Mouse (Mus musculus) heart, embryonic 11.5 days (tissue): ENCODE measurements around the gene Nuak1. TPM values are rescaled to one million over a fixed set of nuclear protein-coding genes. Genes with fewer than 3 reads are reported as not detected.

Source experiments
- ATAC-seq: fragments of 200-750 bp; cut with Nextera tagmentation; replicated peaks from 2 replicates; pipeline ENCODE4 v1.8.0; 2017; ENCODE audit warnings: moderate library complexity; ENCODE audit not compliant: insufficient number of reproducible peaks, low FRiP score, low TSS enrichment
- H3K27ac ChIP-seq: fragments of 300-500 bp; sonication (generic); 2 replicates; pipeline ENCODE4 v1.5.1; 2014; ENCODE audit warnings: mild to moderate bottlenecking, low read depth, low read length
- H3K27me3 ChIP-seq: fragments of 300-500 bp; sonication (generic); 2 replicates; pipeline ENCODE4 v1.6.1; 2014; ENCODE audit warnings: mild to moderate bottlenecking, low read length, mixed read lengths; ENCODE audit not compliant: control insufficient read depth, insufficient read depth
- H3K36me3 ChIP-seq: fragments of 300-500 bp; sonication (generic); 2 replicates; pipeline ENCODE4 v1.6.1; 2014; ENCODE audit warnings: mild to moderate bottlenecking, low read length, moderate library complexity, mixed read lengths; ENCODE audit not compliant: control insufficient read depth, insufficient read depth
- H3K4me1 ChIP-seq: fragments of 300-500 bp; sonication (generic); 2 replicates; pipeline ENCODE4 v1.6.1; 2014; ENCODE audit warnings: low read length; ENCODE audit not compliant: control insufficient read depth, insufficient read depth
- H3K4me2 ChIP-seq: fragments of 300-500 bp; sonication (generic); 2 replicates; pipeline ENCODE4 v1.6.1; 2014; ENCODE audit warnings: mild to moderate bottlenecking, moderate library complexity
- H3K4me3 ChIP-seq: fragments of 300-500 bp; sonication (generic); 2 replicates; pipeline ENCODE4 v1.5.1; 2014; ENCODE audit warnings: low read depth, low read length
- H3K9ac ChIP-seq: fragments of 300-500 bp; sonication (generic); 2 replicates; pipeline ENCODE4 v1.6.1; 2014; ENCODE audit warnings: mild to moderate bottlenecking, low read depth, low read length, moderate library complexity
- H3K9me3 ChIP-seq: fragments of 300-500 bp; sonication (generic); replicated peaks from 2 replicates; pipeline ENCODE4 v1.6.1; 2016; ENCODE audit warnings: low read length; ENCODE audit not compliant: control insufficient read depth
- WGBS: fragments of 180-500 bp; shearing (Covaris S2); extraction: QIAGEN DNeasy Blood & Tissue Kit; methylation state at CpG from one replicate; pipeline ENCODE4 v1.1.7; 2014; ENCODE audit not compliant: insufficient replicate concordance; 5-methylcytosine and 5-hydroxymethylcytosine counted together
- polyA plus RNA-seq: library from polyadenylated mRNA; unstranded; fragments of >200 nt; fragmentation: Nextera tagmentation; extraction: Ambion mirVana; gene quantifications from 2 replicates; pipeline ENCODE4 v1.2.1, GENCODE M21; 2014

Nuak1 gene
- polyA plus RNA-seq, 1 experiment from 2014 or later, result 3.0 TPM

- Histone ChIP-seq H3K4me2 (no peak overlapping the region), H3K27ac (no peak overlapping the region), H3K9me3 (no peaks in the 10 kb centered on the region), H3K36me3 (no peaks in the 10 kb centered on the region), H3K4me3 (no peak overlapping the region), H3K27me3 (no peaks in the 10 kb centered on the region), H3K9ac (no peak overlapping the region), H3K4me1 (peaks cover 6% of the 10 kb centered on the region)
- 73% methylated on average over 7 of the region's 7 CpGs for WGBS
- no peak for ATAC-seq
These were observed 16.0 kb downstream of the Nuak1 start for GRCm38 (mm10) chr10:84424374-84424773.

- H3K4me2 ChIP-seq, result no peak overlapping the region
- no peak overlapping the region for H3K4me3 ChIP-seq
- no peak for ATAC-seq
- no peaks in the 10 kb centered on the region for H3K36me3 ChIP-seq
- no peak overlapping the region for H3K27ac ChIP-seq
- H3K9ac ChIP-seq, result no peak overlapping the region
- no peaks in the 10 kb centered on the region for H3K27me3 ChIP-seq
- 80% methylated on average over 5 of the region's 5 CpGs for WGBS
- H3K9me3 ChIP-seq, result no peaks in the 10 kb centered on the region
- peaks cover 6% of the 10 kb centered on the region for H3K4me1 ChIP-seq
These were observed 16.5 kb downstream of the Nuak1 start for GRCm38 (mm10) chr10:84423903-84424302.

GRCm38 (mm10) chr10:84420589-84420988 lies 19.8 kb downstream of the Nuak1 start:
- H3K4me3 ChIP-seq, result no peak overlapping the region
- H3K9me3 ChIP-seq, result no peaks in the 10 kb centered on the region
- H3K4me1 ChIP-seq, result peaks cover 10% of the 10 kb centered on the region
- H3K4me2 ChIP-seq, result no peak overlapping the region
- H3K27ac ChIP-seq, result no peak overlapping the region
- no peaks in the 10 kb centered on the region for H3K36me3 ChIP-seq
- no peaks in the 10 kb centered on the region for H3K27me3 ChIP-seq
- no peak overlapping the region for H3K9ac ChIP-seq
- no peak for ATAC-seq
- 88% methylated on average over 6 of the region's 6 CpGs for WGBS

- Histone ChIP-seq H3K4me2 (no peak overlapping the region), H3K27me3 (no peaks in the 10 kb centered on the region), H3K36me3 (no peaks in the 10 kb centered on the region), H3K9me3 (no peaks in the 10 kb centered on the region), H3K4me1 (peaks cover 5% of the 10 kb centered on the region), H3K27ac (no peak overlapping the region), H3K4me3 (no peak overlapping the region), H3K9ac (no peak overlapping the region)
- ATAC-seq, result no peak
These were observed 22.0 kb downstream of the Nuak1 start for GRCm38 (mm10) chr10:84418421-84418820.

GRCm38 (mm10) chr10:84416752-84417151 lies 23.6 kb downstream of the Nuak1 start:
- peaks cover 9% of the 10 kb centered on the region for H3K4me1 ChIP-seq
- 64% methylated on average over 8 of the region's 8 CpGs for WGBS

GRCm38 (mm10) chr10:84414981-84415700 lies 25.3 kb downstream of the Nuak1 start:
- Histone ChIP-seq H3K9me3 (no peaks in the 10 kb centered on the region), H3K4me1 (peaks cover 25% of the 10 kb centered on the region), H3K36me3 (no peaks in the 10 kb centered on the region), H3K4me3 (no peak overlapping the region), H3K27ac (no peak overlapping the region), H3K4me2 (no peak overlapping the region), H3K9ac (no peak overlapping the region), H3K27me3 (no peaks in the 10 kb centered on the region)
- WGBS, result 82% methylated on average over 8 of the region's 8 CpGs
- ATAC-seq, result no peak

More at GRCm38 (mm10) chr10:84416752-84417151, 23.6 kb downstream of the Nuak1 start:
- no peaks in the 10 kb centered on the region for H3K9me3 ChIP-seq
- H3K36me3 ChIP-seq, result no peaks in the 10 kb centered on the region
- no peak overlapping the region for H3K4me3 ChIP-seq
- H3K27me3 ChIP-seq, result no peaks in the 10 kb centered on the region
- peak overlapping the region; percentile 46 for H3K27ac ChIP-seq
- ATAC-seq, result no peak
- H3K9ac ChIP-seq, result peak overlapping the region; percentile 22; the same call in 1 of the 2 replicates
- no peak overlapping the region for H3K4me2 ChIP-seq

GRCm38 (mm10) chr10:84413310-84413709 lies 27.1 kb downstream of the Nuak1 start:
- Histone ChIP-seq H3K27me3 (no peaks in the 10 kb centered on the region), H3K4me1 (peaks cover 39% of the 10 kb centered on the region), H3K9me3 (no peaks in the 10 kb centered on the region), H3K4me3 (no peak overlapping the region), H3K9ac (no peak overlapping the region), H3K4me2 (no peak overlapping the region), H3K27ac (0 out of 2 replicates have a peak overlapping the region, but pooled peaks have one; percentile 6), H3K36me3 (no peaks in the 10 kb centered on the region)
- 78% methylated on average over 6 of the region's 6 CpGs for WGBS
- no peak for ATAC-seq

- Histone ChIP-seq H3K9me3 (no peaks in the 10 kb centered on the region), H3K36me3 (no peaks in the 10 kb centered on the region), H3K4me1 (peaks cover 39% of the 10 kb centered on the region), H3K27me3 (no peaks in the 10 kb centered on the region), H3K4me2 (no peak overlapping the region), H3K9ac (no peak overlapping the region), H3K4me3 (no peak overlapping the region), H3K27ac (no peak overlapping the region)
- no peak for ATAC-seq
- 79% methylated on average over 12 of the region's 12 CpGs for WGBS
These were observed 28.0 kb downstream of the Nuak1 start for GRCm38 (mm10) chr10:84412326-84412962.
